Mouse (Mus musculus) thymus, postnatal 36 days (tissue): Measurements from ENCODE around the gene Adra2b.

Experiments used
- DNase-seq, 2 experiments: peaks; one replicate each; pipeline ENCODE4 v3.0.0; 2022; ENCODE audit warnings: mixed read lengths in 2 of 2

Adra2b gene

DNA sequence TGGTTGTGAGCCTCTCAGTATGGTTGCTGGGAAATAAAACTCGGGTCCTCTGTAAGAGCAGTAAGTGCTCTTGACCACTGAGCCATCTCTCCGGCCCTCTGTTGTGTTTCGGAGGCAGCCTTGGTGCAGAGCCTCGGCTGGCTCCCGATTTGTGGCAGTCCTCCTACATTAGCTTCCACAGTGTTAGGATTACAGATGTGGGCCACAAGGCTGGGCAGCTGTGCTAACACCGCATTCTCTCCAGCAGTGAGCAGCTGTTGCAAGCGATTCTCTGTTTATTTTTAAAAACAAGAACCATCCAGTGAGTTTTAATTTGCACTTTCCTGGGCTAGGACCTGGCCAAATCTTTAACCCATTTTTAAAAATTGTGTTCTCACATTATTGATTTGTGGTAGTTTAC is 20.9 kb downstream of the Adra2b start:
- no peak for DNase-seq

DNA sequence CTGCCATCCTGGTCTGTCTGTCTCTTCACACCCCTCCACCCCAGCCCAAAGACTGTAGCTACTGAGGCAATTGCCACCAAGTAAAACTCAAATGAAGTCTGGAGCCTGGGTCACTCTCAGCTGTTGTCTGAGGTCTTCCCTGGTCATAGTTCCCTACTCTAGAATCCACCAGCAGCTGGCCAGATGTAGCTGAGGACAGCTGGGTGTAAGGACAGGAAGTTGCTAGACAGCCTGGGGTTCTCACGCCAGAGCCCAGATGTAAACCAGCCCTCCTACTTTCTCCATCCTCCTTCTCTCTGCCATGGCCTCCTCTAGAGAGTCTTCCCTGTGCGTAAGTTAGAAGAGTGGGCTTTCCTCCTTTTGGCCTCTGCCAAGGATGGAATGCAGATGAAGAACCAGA is 24.5 kb downstream of the Adra2b start:
- no peak for DNase-seq

DNA sequence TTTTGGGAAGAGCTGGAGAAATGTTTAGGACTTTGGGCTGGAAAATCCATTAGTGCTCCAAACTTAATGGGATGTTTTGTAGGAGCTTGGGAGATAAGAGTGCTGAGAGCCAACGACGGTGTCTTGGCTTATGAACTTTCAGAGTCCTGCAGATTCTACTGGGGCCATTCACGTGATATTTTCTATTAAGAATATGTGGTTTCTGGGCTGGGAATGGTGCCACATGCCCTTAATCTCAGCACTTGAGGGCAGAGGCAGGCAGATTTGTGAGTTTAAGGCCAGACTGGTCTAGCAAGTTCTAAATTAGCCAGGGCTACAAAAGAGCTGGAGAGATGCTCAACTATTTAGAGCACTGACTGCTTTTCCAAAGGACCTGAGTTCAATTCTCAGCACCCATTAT is 27.3 kb downstream of the Adra2b start:
- no peak for DNase-seq

DNA sequence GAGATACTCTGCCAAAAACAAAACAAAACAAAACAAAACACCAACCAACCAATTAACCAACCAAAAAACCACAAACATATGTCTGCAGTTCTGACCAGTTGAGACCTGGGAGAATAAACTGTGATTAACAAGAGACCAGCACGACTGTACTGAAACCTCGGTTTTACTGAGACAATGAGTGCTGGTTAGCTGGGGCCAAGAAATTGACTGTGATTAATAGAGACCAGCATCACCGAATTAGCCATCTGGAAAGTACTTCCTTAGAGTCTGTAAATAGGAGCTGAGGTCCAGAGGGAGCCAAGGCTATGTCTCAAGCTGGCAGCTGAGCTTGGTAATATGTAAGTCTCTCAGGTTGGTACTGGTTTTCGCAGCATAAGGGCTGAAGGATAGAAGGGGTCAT is 27.8 kb downstream of the Adra2b start:
- DNase-seq = no peak

DNA sequence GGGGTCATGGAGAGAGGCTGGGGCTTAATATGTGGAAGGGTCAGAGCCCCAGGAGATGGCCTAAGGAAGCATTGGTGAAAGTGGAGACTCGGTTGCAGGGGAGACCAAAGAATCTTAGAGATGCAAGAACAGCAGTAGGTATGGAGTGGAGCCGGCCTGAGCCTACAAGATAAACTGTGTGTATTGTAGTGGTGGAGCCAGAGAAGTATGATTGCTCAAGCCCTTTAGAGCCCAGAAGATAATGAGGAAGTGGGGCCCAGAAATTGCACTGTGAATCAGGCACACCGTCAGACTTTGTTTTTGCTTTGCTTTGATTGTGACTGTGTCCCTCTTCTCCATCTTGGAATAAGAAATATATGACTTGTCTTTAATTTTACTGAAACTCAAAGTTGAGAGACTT is 28.3 kb downstream of the Adra2b start:
- DNase-seq = no peak

DNA sequence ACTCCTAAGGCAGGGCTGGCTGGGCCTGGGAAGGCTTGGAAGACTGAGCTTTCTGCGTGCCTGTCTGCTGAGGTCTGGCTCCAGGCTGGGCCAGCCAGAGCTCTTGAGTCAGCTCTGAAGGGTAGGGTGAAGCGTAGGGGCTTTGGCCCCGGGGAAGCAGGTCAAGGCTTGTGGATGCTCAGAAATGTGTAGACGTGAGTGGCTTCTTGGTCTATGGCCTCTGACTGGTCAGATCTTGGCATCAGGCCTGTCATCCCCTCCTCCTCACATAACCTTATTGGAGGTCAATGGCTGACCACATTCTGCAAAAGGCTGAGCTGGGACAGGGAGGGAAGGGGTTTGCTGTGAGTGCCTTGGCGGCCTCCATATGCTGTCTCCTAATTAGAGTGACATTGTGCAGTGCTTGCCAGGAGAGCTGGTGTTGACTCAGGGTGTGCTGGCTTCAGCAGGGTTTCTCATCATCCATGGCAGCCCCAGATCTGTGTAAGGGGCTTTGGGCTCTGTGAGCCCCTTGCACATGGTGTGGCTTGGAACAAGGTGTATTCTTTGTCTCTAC is 31.7 kb downstream of the Adra2b start:
- DNase-seq = no peak

DNA sequence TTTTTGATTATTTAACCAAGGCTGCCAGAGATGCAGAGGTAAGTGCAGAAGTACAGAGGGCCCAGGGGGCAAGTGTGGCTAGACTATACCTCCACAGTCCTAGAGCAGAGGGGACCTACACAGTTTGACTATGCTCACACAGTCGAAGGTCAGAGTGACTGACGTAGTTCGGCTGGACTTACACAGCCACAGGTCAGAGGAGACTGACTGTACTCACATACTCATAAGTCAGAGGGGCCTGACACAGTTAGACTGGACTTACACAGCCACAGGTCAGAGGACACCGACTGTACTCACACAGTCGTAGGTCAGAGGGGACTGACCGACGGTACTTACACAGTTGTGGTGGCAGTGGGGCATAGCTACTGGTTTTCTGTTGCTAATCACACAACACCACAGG is 35.7 kb downstream of the Adra2b start:
- DNase-seq = no peak

DNA sequence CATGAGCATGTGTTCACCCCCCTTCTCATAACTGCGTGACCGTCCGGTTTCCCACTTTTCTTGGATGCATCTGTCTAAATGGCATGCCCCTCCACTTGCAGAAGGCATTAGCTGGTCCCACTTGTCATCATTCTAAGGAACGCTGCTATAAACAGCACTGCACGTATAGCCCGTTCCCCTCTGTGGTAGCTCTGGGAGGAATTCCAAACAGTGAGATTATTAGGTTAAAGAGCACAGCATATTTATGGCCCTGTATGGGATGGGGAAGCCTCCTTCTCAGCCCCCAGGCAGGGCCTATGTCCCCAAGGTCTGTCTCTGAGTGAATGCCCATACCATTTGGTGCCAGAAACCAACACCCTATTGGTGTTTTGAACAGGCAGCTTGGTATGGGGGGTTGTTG is 48.1 kb downstream of the Adra2b start:
- no peak for DNase-seq

DNA sequence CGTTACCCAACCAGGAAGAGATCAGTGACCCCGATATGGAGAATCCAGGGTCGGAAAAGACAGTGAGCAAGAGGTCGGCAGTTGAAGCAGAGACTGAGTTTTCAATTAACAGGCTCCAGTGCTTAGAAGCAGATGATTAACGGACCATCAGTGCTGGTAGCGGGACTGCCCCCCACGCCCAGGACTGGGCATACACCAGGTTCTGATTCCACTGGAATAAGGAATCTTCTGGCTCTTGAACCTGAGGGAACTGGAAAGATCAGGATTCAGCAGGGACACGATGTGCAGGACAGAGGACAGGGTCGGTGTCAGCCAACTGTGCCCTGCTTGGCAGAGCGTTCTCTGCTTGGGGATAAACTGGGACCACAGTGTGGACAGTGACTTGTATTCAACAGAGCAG is 52.8 kb downstream of the Adra2b start:
- no peak for DNase-seq

DNA sequence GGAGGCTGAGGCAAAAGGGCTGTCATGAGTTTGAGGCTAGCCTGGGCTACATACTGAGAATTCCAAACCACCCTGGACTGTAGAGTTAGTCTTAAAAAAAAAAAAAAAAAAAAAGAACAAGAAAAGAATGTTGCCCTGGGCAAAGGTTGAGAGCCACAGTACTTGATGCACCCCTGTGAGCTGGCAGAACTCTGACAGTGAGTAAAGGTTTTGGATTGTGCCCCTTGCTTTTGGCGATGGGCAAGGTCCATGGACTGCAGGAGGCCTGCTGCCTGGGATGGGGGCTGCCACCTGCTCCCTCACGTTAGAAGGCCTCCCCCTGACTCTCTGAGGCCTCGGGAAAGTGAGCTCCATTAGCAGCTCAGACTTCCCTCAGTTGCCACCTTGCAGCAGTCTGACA is 53.7 kb downstream of the Adra2b start:
- DNase-seq = no peak
